Mouse (Mus musculus) G1E-ER4 (cell line): ENCODE data around the gene Stab1. TPM values are rescaled to one million over a fixed set of nuclear protein-coding genes. Genes with fewer than 3 reads are reported as not detected.

ENCODE experiments used
- GATA1 ChIP-seq: IDR thresholded peaks from one replicate; pipeline ENCODE4 v1.8.0; 2012; ENCODE audit warnings: low read length, inconsistent platforms
- polyA plus RNA-seq: library from polyadenylated mRNA; stranded (reverse); fragments of >175 nt; gene quantifications from 2 replicates; pipeline ENCODE4 v1.2.3, GENCODE M21; 2012

Gene Stab1
- polyA plus RNA-seq, 1 experiment: not detected

GRCm38 (mm10) chr14:31177715-31178114 is 9.3 kb upstream of the Stab1 start:
- TF ChIP-seq GATA1: no peak

- no peak for TF ChIP-seq GATA1
These were observed 8.8 kb upstream of the Stab1 start for GRCm38 (mm10) chr14:31177287-31177686.

DNA sequence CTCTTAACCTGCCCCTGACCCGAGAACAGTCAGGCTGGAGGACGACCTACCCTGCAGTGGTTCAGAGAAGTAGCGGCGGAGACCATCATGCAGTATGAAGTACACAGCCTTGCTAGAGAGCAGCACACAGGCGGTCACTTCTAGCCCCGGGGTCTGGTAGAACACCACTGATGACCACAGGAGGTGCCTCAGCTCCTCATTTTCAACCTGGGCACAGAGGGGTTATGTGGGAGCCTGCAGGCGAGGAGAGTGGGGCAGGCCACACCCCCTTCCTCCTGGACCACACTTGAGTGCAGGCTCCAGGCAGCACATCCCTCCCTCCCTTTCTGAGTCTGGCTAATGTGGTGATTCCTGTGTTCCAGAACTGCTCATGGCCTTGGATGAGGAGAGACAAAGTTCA is 5.1 kb upstream of the Stab1 start:
- TF ChIP-seq GATA1: no peak

- no peak for TF ChIP-seq GATA1
These were observed 4.5 kb upstream of the Stab1 start for GRCm38 (mm10) chr14:31172781-31173455.

- no peak for TF ChIP-seq GATA1
These were observed 3.4 kb upstream of the Stab1 start for GRCm38 (mm10) chr14:31171821-31172220.

- TF ChIP-seq GATA1: no peak
These were observed 2.9 kb upstream of the Stab1 start for GRCm38 (mm10) chr14:31171386-31171785.

DNA sequence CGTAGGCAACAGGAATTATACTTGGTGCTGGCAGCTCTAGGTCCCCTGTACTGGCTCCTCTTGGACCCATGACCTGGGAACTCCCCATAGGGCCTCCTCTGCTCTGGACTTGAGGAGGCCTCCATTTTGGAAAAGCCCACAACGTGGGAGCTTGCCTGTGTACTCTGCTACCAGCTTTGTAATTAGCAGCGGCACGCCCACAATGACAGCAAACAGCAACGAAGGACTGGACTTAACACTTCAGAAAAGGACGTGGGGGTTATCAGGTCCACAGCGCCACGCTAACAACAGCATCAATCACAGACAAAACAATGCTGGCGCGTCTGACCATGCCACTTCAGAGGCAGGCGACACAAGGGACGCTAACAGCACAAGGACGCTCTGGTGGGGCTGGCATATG is 2.5 kb upstream of the Stab1 start:
- no peak for TF ChIP-seq GATA1

GRCm38 (mm10) chr14:31169508-31169907 is 1.1 kb upstream of the Stab1 start:
- TF ChIP-seq GATA1: no peak

GRCm38 (mm10) chr14:31166827-31167226 is 1.6 kb downstream of the Stab1 start:
- TF ChIP-seq GATA1: no peak

GRCm38 (mm10) chr14:31165991-31166630 is 2.3 kb downstream of the Stab1 start:
- no peak for TF ChIP-seq GATA1

DNA sequence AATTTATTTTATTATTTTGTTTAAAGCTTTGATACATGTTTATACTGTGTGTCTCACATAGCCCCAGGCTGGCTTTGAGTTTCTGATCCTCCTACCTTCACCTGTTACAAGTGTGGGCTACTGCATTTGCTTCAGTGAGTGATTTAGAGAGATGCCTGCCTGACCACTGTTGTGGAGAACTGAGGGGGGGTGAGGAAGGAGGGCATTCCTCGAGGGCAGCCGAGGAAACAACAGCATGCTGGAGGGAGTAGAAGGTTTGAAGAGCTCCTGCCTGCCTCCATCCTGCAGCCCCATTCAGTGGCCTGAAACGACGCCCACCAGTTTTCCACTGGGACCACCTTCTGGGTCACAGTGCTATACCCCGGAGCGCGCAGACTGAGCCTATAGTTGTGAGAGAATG is 3.0 kb downstream of the Stab1 start:
- no peak for TF ChIP-seq GATA1

DNA sequence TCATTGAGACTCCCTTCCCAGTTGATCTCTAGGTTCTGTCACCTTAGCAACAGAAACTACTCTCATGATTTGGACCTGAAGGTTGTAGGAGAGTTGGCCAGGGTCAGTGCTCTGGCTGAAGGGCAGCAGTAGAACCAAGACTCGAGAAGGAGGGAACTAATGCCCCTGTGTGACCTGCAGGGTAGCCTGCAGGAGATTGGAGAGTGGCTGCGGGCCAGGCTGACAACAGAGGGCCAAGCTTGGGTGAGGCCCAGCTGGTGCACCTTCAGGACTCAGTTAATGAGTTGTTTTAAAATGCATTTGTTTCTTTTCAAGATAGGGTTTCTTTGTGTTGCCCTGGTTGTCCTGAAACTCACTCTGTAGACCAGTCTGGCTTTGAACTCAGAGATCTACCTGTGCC is 3.4 kb downstream of the Stab1 start:
- no peak for TF ChIP-seq GATA1

DNA sequence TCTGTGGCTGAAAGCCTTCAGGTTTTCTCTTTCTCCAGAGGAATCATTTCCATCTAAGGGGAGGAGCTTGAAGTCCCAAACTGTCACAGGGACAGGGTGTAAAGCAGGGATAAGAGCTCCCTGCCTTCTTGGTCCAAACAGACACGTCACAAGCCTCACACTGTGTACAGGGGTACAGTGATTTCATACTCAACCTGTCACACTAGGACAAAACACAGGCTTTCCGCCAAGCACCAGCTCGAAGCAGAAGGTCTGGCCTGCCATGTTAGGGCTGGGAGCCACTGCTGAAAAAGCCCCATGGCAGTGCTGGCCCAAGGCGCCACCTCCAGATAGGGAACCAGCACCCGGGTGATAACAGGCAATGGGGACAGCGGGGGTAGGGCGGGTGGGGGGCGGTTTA is 4.4 kb downstream of the Stab1 start:
- no peak for TF ChIP-seq GATA1

- no peak for TF ChIP-seq GATA1
These were observed 6.8 kb downstream of the Stab1 start for GRCm38 (mm10) chr14:31161638-31162037.

- no peak for TF ChIP-seq GATA1
These were observed 7.2 kb downstream of the Stab1 start for GRCm38 (mm10) chr14:31161191-31161590.

DNA sequence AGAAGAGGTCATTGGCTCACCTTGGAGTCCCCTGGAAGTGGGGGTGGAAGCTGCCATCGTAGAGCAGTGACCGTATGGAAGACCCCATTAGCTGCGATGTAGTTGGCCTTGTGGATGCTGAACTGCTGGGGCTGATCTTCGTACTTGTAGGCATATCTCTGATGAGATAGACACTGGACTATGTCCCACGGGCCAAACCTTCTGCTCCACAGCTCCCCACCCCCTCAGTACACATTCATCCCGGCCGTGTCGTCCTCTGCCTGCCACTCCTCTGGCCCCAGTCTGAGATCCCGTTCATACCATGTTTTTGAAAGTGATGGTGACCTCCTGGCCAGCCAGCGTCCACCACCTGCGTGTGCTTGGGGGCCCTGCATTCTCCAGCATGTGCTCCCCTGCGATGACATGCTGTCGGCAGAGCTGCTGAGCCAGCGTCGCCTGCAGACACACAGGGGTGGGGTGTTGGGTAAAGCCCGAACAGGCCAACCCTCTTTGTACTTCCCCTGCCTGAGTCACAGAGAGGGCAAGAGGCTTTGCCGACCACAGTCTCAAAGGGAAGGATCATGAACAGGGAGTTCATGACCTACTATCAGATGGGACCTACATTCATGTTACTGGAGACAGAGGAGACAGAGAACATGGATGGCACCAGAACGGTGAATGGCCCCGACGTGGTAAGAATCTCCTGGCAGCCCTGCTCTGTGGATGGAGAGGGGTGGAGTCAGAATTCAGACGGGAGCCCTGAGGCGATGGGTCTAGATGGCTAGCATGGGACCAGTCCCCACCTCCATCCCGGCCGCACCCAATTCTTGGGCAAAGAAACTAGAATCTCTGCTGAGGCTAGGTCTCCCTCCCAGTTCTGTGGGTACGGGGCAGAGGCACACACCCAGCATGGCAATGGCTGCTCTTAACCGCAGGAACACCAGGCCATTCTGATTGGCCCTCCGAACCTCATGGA is 8.0 kb downstream of the Stab1 start:
- TF ChIP-seq GATA1: no peak
